Mouse (Mus musculus) c-Kit-positive CD71-positive TER-119-negative erythroid progenitor cells, embryonic 14.5 days (primary cell): ENCODE data around the gene Micu1.
A peak's percentile ranks its signal among the peaks of the same experiment; 100 is the strongest.
"Not testable (repeated sequence)": the region's sequence is repeated elsewhere in the genome, so short reads cannot be mapped to it uniquely, and the experiment has no call there.

ENCODE experiments used
- DNase-seq: peaks from one replicate; pipeline ENCODE4 v3.0.0-alpha.2; 2013; ENCODE audit warnings: low read depth

Micu1 gene

GRCm38 (mm10) chr10:59702207-59703032, at the start of gene Micu1:
Gene Micu1 (plus strand): TSS chr10:59702477.
- DNase-seq: peak; percentile 93

- no peak for DNase-seq
Measured at GRCm38 (mm10) chr10:59656799-59657198, 45.5 kb upstream of the Micu1 start.

- no peak for DNase-seq
Measured at GRCm38 (mm10) chr10:59664765-59665164, 37.5 kb upstream of the Micu1 start.

- DNase-seq: no peak
Measured at GRCm38 (mm10) chr10:59665503-59666291, 36.6 kb upstream of the Micu1 start.

GRCm38 (mm10) chr10:59667377-59667776, 34.9 kb upstream of the Micu1 start:
- no peak for DNase-seq

GRCm38 (mm10) chr10:59668491-59668890, 33.8 kb upstream of the Micu1 start:
- DNase-seq: no peak

- no peak for DNase-seq
Measured at GRCm38 (mm10) chr10:59677836-59678235, 24.4 kb upstream of the Micu1 start.

GRCm38 (mm10) chr10:59679189-59679588, 23.1 kb upstream of the Micu1 start:
- DNase-seq: no peak

GRCm38 (mm10) chr10:59685586-59685985, 16.7 kb upstream of the Micu1 start:
- not testable (repeated sequence) for DNase-seq

- DNase-seq: no peak
Measured at GRCm38 (mm10) chr10:59687126-59687525, 15.2 kb upstream of the Micu1 start.

- no peak for DNase-seq
Measured at GRCm38 (mm10) chr10:59689836-59690235, 12.4 kb upstream of the Micu1 start.

- no peak for DNase-seq
Measured at GRCm38 (mm10) chr10:59692441-59692840, 9.8 kb upstream of the Micu1 start.

GRCm38 (mm10) chr10:59694104-59694503, 8.2 kb upstream of the Micu1 start:
- DNase-seq: no peak

GRCm38 (mm10) chr10:59699516-59699915, 2.8 kb upstream of the Micu1 start:
- no peak for DNase-seq

GRCm38 (mm10) chr10:59701805-59702204, 472 bp upstream of the Micu1 start:
- peak; percentile 15 for DNase-seq

- peak; percentile 10 for DNase-seq
Measured at GRCm38 (mm10) chr10:59703060-59703760, 933 bp downstream of the Micu1 start.

- no peak for DNase-seq
Measured at GRCm38 (mm10) chr10:59706991-59707546, 4.8 kb downstream of the Micu1 start.

- DNase-seq: peak; percentile 10
Measured at GRCm38 (mm10) chr10:59707595-59707994, 5.3 kb downstream of the Micu1 start.

- no peak for DNase-seq
Measured at GRCm38 (mm10) chr10:59709281-59709680, 7.0 kb downstream of the Micu1 start.

- DNase-seq: peak; percentile 40
Measured at GRCm38 (mm10) chr10:59710246-59710645, 8.0 kb downstream of the Micu1 start.

- no peak for DNase-seq
Measured at GRCm38 (mm10) chr10:59712062-59712461, 9.8 kb downstream of the Micu1 start.

GRCm38 (mm10) chr10:59720017-59720416, 17.7 kb downstream of the Micu1 start:
- no peak for DNase-seq
